ENCODE assay signal across 7 mouse cellular contexts in the genomic region with DNA sequence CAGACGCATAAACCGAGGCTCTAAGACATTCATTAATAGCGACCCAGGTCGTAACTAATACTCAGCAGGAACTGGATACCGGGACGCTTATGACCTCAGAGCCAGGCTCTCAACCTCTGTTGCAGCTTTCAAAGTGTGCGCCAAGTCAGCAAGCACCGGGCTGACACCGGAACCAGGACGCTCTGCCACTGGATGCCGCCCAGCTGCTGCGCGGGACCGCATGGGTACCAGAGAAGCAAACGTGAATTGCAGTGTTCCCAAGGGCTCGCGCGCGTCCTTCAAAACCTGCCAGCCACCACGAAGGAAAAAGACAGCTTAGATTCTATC. TPM values are rescaled to one million over a fixed set of nuclear protein-coding genes. Genes with fewer than 3 reads are reported as not detected.
DNase-seq lines count a peak whose midpoint lies in the region; ATAC-seq and TF ChIP-seq lines count a peak whose summit lies in the region.

No protein-coding gene starts in this region.

- TF ChIP-seq POLR2A in testis, adult 2 months (IDR thresholded peaks at IDR 0.05; ENCODE audit: control insufficient read depth, low read depth, low read length), result no peak

- TF ChIP-seq CTCF in testis, adult 2 months (IDR thresholded peaks at IDR 0.05; ENCODE audit: control insufficient read depth, insufficient read depth, insufficient replicate concordance, low read depth, low read length), result no peak
- TF ChIP-seq CTCF in midbrain, postnatal 0 days (IDR thresholded peaks at IDR 0.05), result no peak

- peak overlapping the region; percentile 98 for H3K4me2 ChIP-seq in embryonic facial prominence, embryonic 13.5 days
- H3K4me2 ChIP-seq in limb, embryonic 11.5 days (ENCODE audit: low read depth, severe bottlenecking), result peak overlapping the region; percentile 92
- H3K4me2 ChIP-seq in midbrain, postnatal 0 days (ENCODE audit: low read depth, low read length, poor library complexity, severe bottlenecking), result peak overlapping the region; percentile 58

- no peaks in the 10 kb centered on the region for H3K27me3 ChIP-seq in testis, adult 2 months (ENCODE audit: control insufficient read depth, insufficient read depth, low read length)
- H3K27me3 ChIP-seq in embryonic facial prominence, embryonic 13.5 days, result no peaks in the 10 kb centered on the region
- peaks cover 4% of the 10 kb centered on the region; the same call in 1 of the 2 replicates for H3K27me3 ChIP-seq in hindbrain, embryonic 10.5 days (ENCODE audit: insufficient read depth, poor library complexity, severe bottlenecking)
- no peaks in the 10 kb centered on the region for H3K27me3 ChIP-seq in limb, embryonic 11.5 days (ENCODE audit: control insufficient read depth, insufficient read depth, low read length)
- H3K27me3 ChIP-seq in midbrain, postnatal 0 days (ENCODE audit: insufficient read depth, low read length), result no peaks in the 10 kb centered on the region

- no peaks in the 10 kb centered on the region for H3K36me3 ChIP-seq in testis, adult 2 months (ENCODE audit: control insufficient read depth, insufficient read depth, low read length)
- peaks cover 8% of the 10 kb centered on the region for H3K36me3 ChIP-seq in embryonic facial prominence, embryonic 13.5 days
- peaks cover 11% of the 10 kb centered on the region for H3K36me3 ChIP-seq in hindbrain, embryonic 10.5 days
- H3K36me3 ChIP-seq in limb, embryonic 11.5 days (ENCODE audit: control insufficient read depth, insufficient read depth, low read length), result no peaks in the 10 kb centered on the region; the same call in 1 of the 2 replicates
- no peaks in the 10 kb centered on the region for H3K36me3 ChIP-seq in midbrain, postnatal 0 days (ENCODE audit: insufficient read depth, low read length)

- no peaks in the 10 kb centered on the region for H3K9me3 ChIP-seq in embryonic facial prominence, embryonic 13.5 days
- H3K9me3 ChIP-seq in hindbrain, embryonic 10.5 days, result peaks cover 9% of the 10 kb centered on the region; the same call in 1 of the 2 replicates
- no peaks in the 10 kb centered on the region for H3K9me3 ChIP-seq in limb, embryonic 11.5 days (ENCODE audit: control insufficient read depth, low read length)
- H3K9me3 ChIP-seq in midbrain, postnatal 0 days (ENCODE audit: low read length), result no peaks in the 10 kb centered on the region

- ATAC-seq in embryonic facial prominence, embryonic 13.5 days (ENCODE audit: insufficient number of reproducible peaks, insufficient read depth, low FRiP score, low TSS enrichment, low read depth), result no peak
- no peak for ATAC-seq in limb, embryonic 11.5 days (ENCODE audit: insufficient number of reproducible peaks, low FRiP score, low TSS enrichment, low read depth)
- ATAC-seq in midbrain, postnatal 0 days (ENCODE audit: low FRiP score), result no peak

- H3K9ac ChIP-seq in embryonic facial prominence, embryonic 13.5 days, result peak overlapping the region; percentile 85
- peak overlapping the region; percentile 93 for H3K9ac ChIP-seq in limb, embryonic 11.5 days (ENCODE audit: low read length)
- H3K9ac ChIP-seq in midbrain, postnatal 0 days (replicated peaks; ENCODE audit: low read length, poor library complexity, severe bottlenecking), result peak overlapping the region; percentile 77

- H3K4me3 ChIP-seq in testis, adult 2 months (ENCODE audit: control insufficient read depth, low read depth, low read length), result peak overlapping the region; percentile 78
- peak overlapping the region; percentile 63 for H3K4me3 ChIP-seq in embryonic facial prominence, embryonic 13.5 days
- peak overlapping the region; percentile 84 for H3K4me3 ChIP-seq in hindbrain, embryonic 10.5 days
- H3K4me3 ChIP-seq in limb, embryonic 11.5 days (ENCODE audit: low read depth, low read length), result peak overlapping the region; percentile 69
- peak overlapping the region; percentile 70 for H3K4me3 ChIP-seq in midbrain, postnatal 0 days (ENCODE audit: low read depth, low read length)

- under 1% methylated on average over 20 of the region's 20 CpGs for WGBS in embryonic facial prominence, embryonic 13.5 days
- 2% methylated on average over 20 of the region's 20 CpGs for WGBS in hindbrain, embryonic 10.5 days
- under 1% methylated on average over 20 of the region's 20 CpGs for WGBS in limb, embryonic 11.5 days
- WGBS in midbrain, postnatal 0 days, result 1% methylated on average over 20 of the region's 20 CpGs

- H3K27ac ChIP-seq in testis, adult 2 months (ENCODE audit: control insufficient read depth, insufficient read depth, low read depth, low read length), result no peak overlapping the region
- H3K27ac ChIP-seq in embryonic facial prominence, embryonic 13.5 days, result no peak overlapping the region
- peak overlapping the region; percentile 98 for H3K27ac ChIP-seq in hindbrain, embryonic 10.5 days
- no peak overlapping the region; the same call in 1 of the 2 replicates for H3K27ac ChIP-seq in limb, embryonic 11.5 days (replicated peaks; ENCODE audit: low read depth, low read length)
- H3K27ac ChIP-seq in midbrain, postnatal 0 days (ENCODE audit: low read depth, low read length), result peak overlapping the region; percentile 91

- DNase-seq in testis, postnatal 10 days (ENCODE audit: low spot score), result no peak
- peak; percentile 53 for DNase-seq in hindbrain, embryonic 10.5 days (ENCODE audit: low spot score)
- peak; percentile 61 for DNase-seq in limb, embryonic 11.5 days (ENCODE audit: low spot score)
- DNase-seq in midbrain, postnatal 0 days (ENCODE audit: low spot score), result no peak
- DNase-seq in urinary bladder, postnatal 25 days (ENCODE audit: low spot score), result no peak

- peaks cover 10% of the 10 kb centered on the region for H3K4me1 ChIP-seq in testis, adult 2 months (ENCODE audit: control insufficient read depth, insufficient read depth, low read length)
- peaks cover 47% of the 10 kb centered on the region for H3K4me1 ChIP-seq in embryonic facial prominence, embryonic 13.5 days
- H3K4me1 ChIP-seq in hindbrain, embryonic 10.5 days (replicated peaks), result peaks cover 59% of the 10 kb centered on the region
- peaks cover 34% of the 10 kb centered on the region for H3K4me1 ChIP-seq in limb, embryonic 11.5 days (ENCODE audit: control insufficient read depth, insufficient read depth, low read length)
- no peaks in the 10 kb centered on the region; the same call in 1 of the 2 replicates for H3K4me1 ChIP-seq in midbrain, postnatal 0 days (ENCODE audit: insufficient read depth, low read length)

RNA-seq across cellular contexts. Expression of a gene that starts 1.4 kb away (rescaled TPM):
- 6.6 and 9.6 TPM in 2 replicates for polyA plus RNA-seq in testis, adult 2 months (2012; rRNA removed)
- 44.6 and 45.9 TPM in 2 replicates for polyA plus RNA-seq in embryonic facial prominence, embryonic 13.5 days (2015; fragmentation: Nextera tagmentation; extraction: Ambion mirVana)
- polyA plus RNA-seq in hindbrain, embryonic 10.5 days (2016; fragmentation: Nextera tagmentation; extraction: Ambion mirVana), result 19.4 and 19.7 TPM in 2 replicates
- polyA plus RNA-seq in limb, embryonic 11.5 days (2014; fragmentation: Nextera tagmentation; extraction: Ambion mirVana), result 53.3 and 55.9 TPM in 2 replicates
- 26.3 and 26.9 TPM in 2 replicates for total RNA-seq in midbrain, postnatal 0 days (2014; rRNA removed)
- 15.5 and 17.6 TPM in 2 replicates for polyA plus RNA-seq in midbrain, postnatal 0 days (2015; fragmentation: Nextera tagmentation; extraction: Ambion mirVana)

Comparison
In these comparisons a context has a peak if more than half of its experiments do, and no peak if none do; other contexts are left out.
1. H3K27ac ChIP-seq: peak in hindbrain, embryonic 10.5 days (single experiment) and midbrain, postnatal 0 days (single experiment); none in testis, adult 2 months (single experiment), embryonic facial prominence, embryonic 13.5 days (single experiment) and limb, embryonic 11.5 days (single experiment).
2. DNase-seq: peak in hindbrain, embryonic 10.5 days (single experiment) and limb, embryonic 11.5 days (single experiment); none in testis, postnatal 10 days (single experiment), midbrain, postnatal 0 days (single experiment) and urinary bladder, postnatal 25 days (single experiment).
3. Peak in every context shown above with its lines, with median percentiles within 50 percentile points of each other: H3K4me3 ChIP-seq, H3K4me2 ChIP-seq and H3K9ac ChIP-seq.